Mouse (Mus musculus) bone marrow macrophage, adult 2 months (primary cell): ENCODE data around the gene Asf1b.

Experiments used
- CTCF ChIP-seq: IDR thresholded peaks from 2 replicates; pipeline ENCODE4 v1.5.1; 2012; ENCODE audit warnings: low read depth, mild to moderate bottlenecking, low read length, moderate library complexity
- POLR2A ChIP-seq: IDR thresholded peaks from 2 replicates; pipeline ENCODE4 v1.6.1; 2012; ENCODE audit warnings: mild to moderate bottlenecking, low read depth, low read length, borderline replicate concordance

- TF ChIP-seq CTCF, result no peak
- no peak for TF ChIP-seq POLR2A
Measured at GRCm38 (mm10) chr8:83908583-83908982, 46.7 kb upstream of the Asf1b start.
